Mouse (Mus musculus) brain, embryonic 14.5 days (tissue): ENCODE measurements at regions not wholly inside any gene's neighbourhood (a gene's known extent, or its start where the extent isn't known, plus 50 kb on each side); places are given as distances from the start of the nearest gene placed in this dataset.

ENCODE experiments used
- CTCF ChIP-seq: fragments of 200-500 bp; IDR thresholded peaks from 2 replicates; pipeline ENCODE4 v1.5.1; 2012; ENCODE audit warnings: inconsistent platforms, mild to moderate bottlenecking, moderate library complexity, borderline replicate concordance; ENCODE audit not compliant: insufficient read depth, insufficient read length; ENCODE audit errors: extremely low read depth
- POLR2A ChIP-seq: fragments of 200-500 bp; IDR thresholded peaks from 2 replicates; pipeline ENCODE4 v1.6.1; 2012; ENCODE audit warnings: mild to moderate bottlenecking, inconsistent platforms, borderline replicate concordance; ENCODE audit not compliant: poor library complexity, insufficient read depth, insufficient read length, severe bottlenecking; ENCODE audit errors: extremely low read depth

DNA sequence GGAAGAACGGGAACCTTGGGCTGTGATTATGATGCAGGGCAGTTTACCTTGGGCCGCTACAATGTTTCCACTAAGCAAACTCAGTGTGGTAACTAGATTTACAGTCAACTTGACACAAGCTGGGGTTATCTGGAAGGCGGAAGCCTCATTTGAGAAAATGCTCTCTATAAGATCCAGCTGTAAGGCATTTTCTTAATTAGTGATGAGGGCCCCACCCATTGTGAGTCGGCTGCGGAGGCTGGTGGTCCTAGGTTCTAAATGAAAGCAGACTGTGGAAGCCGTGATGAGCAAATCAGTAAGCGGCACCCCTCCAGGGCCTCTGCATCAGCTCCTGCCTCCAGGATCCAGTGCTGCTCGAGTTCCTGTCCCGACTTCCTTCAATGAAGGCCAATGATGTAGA, 183.4 kb downstream of the Ly86 start:
- TF ChIP-seq POLR2A, result no peak
- no peak for TF ChIP-seq CTCF
